Mouse (Mus musculus): ENCODE results near the gene Zfp629.

DNA sequence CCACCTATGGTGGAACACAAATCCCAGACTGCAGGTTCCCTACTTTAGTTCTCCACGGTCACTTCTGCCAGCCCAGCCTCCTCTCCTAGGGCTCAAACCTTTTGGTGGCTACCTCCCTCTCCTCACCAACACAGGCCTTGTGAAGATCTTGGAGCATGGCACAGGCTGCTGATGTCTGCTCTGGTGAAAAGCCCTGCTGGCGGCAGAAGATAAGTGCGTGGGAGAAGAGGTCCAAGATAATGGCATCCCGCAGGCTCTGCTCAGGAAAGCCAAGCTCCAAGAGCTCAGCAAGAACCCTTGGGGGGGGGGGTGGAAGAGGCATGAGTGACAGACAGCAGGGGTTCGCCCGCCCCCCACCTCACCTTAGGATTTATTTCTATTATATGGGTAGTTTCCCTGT is 29.4 kb downstream of the Zfp629 start:
- TF ChIP-seq CTCF (IDR thresholded peaks at IDR 0.05; ENCODE audit: control insufficient read depth, insufficient read depth, insufficient read length) (no peak), MYOD1 (IDR thresholded peaks at IDR 0.05; ENCODE audit: control insufficient read depth, insufficient read length, low read depth) (no peak), MYOG (IDR thresholded peaks at IDR 0.05; ENCODE audit: control insufficient read depth, extremely low read depth, insufficient read length) (no peak), USF1 (IDR thresholded peaks at IDR 0.05; ENCODE audit: low read depth) (no peak)

All from C2C12 (cell line).